Mouse (Mus musculus): ENCODE measurements around the gene Chrna4.

GRCm38 (mm10) chr2:180987001-180987400 lies 56.3 kb downstream of the Chrna4 start:
- TF ChIP-seq CTCF (IDR thresholded peaks at IDR 0.05; ENCODE audit: borderline replicate concordance, extremely low read depth, insufficient read depth, insufficient read length): no peak
- no peak for TF ChIP-seq POLR2A (IDR thresholded peaks at IDR 0.05; ENCODE audit: borderline replicate concordance, extremely low read depth, insufficient read depth, insufficient read length, poor library complexity, severe bottlenecking)
